Mouse (Mus musculus) embryonic facial prominence, embryonic 12.5 days (tissue): ENCODE measurements around the gene Fscn3. TPM values are rescaled to one million over a fixed set of nuclear protein-coding genes. Genes with fewer than 3 reads are reported as not detected.

Source experiments
- ATAC-seq: fragments of 200-750 bp; cut with Nextera tagmentation; 2 replicates; pipeline ENCODE4 v1.8.0; 2017; ENCODE audit not compliant: insufficient number of reproducible peaks, insufficient read depth, low FRiP score, low TSS enrichment
- H3K27ac ChIP-seq: fragments of 300-500 bp; sonication (generic); 2 replicates; pipeline ENCODE4 v1.5.1; 2016; ENCODE audit warnings: mild to moderate bottlenecking
- H3K27me3 ChIP-seq: fragments of 300-500 bp; sonication (generic); 2 replicates; pipeline ENCODE4 v1.6.1; 2016; ENCODE audit warnings: mild to moderate bottlenecking, moderate library complexity
- H3K36me3 ChIP-seq: fragments of 300-500 bp; sonication (generic); 2 replicates; pipeline ENCODE4 v1.6.1; 2016; ENCODE audit warnings: mild to moderate bottlenecking
- H3K4me1 ChIP-seq: fragments of 300-500 bp; sonication (generic); 2 replicates; pipeline ENCODE4 v1.6.1; 2016
- H3K4me2 ChIP-seq: fragments of 300-500 bp; sonication (generic); replicated peaks from 2 replicates; pipeline ENCODE4 v1.6.1; 2016; ENCODE audit warnings: mild to moderate bottlenecking, moderate library complexity
- H3K4me3 ChIP-seq: fragments of 300-500 bp; sonication (generic); 2 replicates; pipeline ENCODE4 v1.5.1; 2016; ENCODE audit warnings: mild to moderate bottlenecking
- H3K9ac ChIP-seq: fragments of 300-500 bp; sonication (generic); 2 replicates; pipeline ENCODE4 v1.6.1; 2016; ENCODE audit warnings: mild to moderate bottlenecking, moderate library complexity
- H3K9me3 ChIP-seq: fragments of 300-500 bp; sonication (generic); 2 replicates; pipeline ENCODE4 v1.6.1; 2016; ENCODE audit warnings: mild to moderate bottlenecking, moderate library complexity
- WGBS: fragments of 180-500 bp; shearing (Covaris S2); methylation state at CpG from one replicate; pipeline ENCODE4 v1.1.7; 2016; 5-methylcytosine and 5-hydroxymethylcytosine counted together
- polyA plus RNA-seq: library from polyadenylated mRNA; unstranded; fragments of >200 nt; fragmentation: Nextera tagmentation; extraction: Ambion mirVana; gene quantifications from 2 replicates; pipeline ENCODE4 v1.2.1, GENCODE M21; 2016

Gene Fscn3
- polyA plus RNA-seq, 1 experiment from 2014 or later, result not detected

GRCm38 (mm10) chr6:28429870-28430269 lies 2.3 kb downstream of the Fscn3 start:
- ATAC-seq, result no peak
- Histone ChIP-seq H3K27ac (no peak overlapping the region), H3K9ac (no peak overlapping the region), H3K9me3 (no peaks in the 10 kb centered on the region), H3K4me3 (no peak overlapping the region), H3K4me2 (no peak overlapping the region), H3K36me3 (peaks cover 15% of the 10 kb centered on the region), H3K4me1 (peaks cover 2% of the 10 kb centered on the region; the same call in 1 of the 2 replicates), H3K27me3 (no peaks in the 10 kb centered on the region)
- WGBS, result 88% methylated on average over 11 of the region's 11 CpGs

DNA sequence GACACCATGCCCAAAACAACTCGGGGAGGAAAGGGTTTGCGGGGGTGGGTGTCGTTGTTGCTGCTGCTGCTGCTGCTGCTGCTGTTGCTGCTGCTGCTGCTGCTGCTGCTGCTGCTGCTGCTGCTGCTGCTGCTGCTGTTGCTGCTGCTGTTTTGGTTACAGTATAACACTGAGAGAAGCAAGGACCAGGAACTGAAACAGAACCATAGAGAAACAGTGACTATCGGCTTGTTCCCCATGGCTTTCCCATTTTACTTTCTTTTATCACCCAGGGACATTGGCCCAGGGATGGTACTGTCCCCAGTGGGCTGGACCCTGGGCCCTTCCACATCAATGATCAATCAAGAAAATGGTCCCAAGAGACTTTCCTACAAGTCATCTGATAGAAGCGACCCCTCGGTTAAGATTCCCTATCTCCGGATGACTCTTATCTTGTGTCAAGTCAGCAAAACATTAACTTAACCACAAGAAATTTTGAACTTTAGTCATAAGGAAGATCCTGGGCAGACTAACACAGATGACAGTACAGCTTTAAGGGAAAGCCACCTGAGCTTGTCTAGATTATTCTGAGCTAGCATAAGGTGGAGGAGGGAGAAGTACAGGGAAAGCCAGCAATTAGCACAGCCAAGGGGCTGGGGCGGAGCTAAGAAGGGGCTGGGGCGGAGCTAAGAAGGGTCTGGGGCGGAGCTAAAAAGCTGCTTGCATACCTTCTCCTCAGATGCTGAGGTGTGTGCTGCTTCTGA lies 3.4 kb downstream of the Fscn3 start:
- Histone ChIP-seq H3K4me3 (no peak overlapping the region), H3K9ac (no peak overlapping the region), H3K36me3 (peaks cover 10% of the 10 kb centered on the region), H3K27me3 (no peaks in the 10 kb centered on the region), H3K27ac (no peak overlapping the region), H3K9me3 (no peaks in the 10 kb centered on the region), H3K4me1 (no peaks in the 10 kb centered on the region), H3K4me2 (no peak overlapping the region)
- no peak for ATAC-seq
- 78% methylated on average over 10 of the region's 10 CpGs for WGBS

DNA sequence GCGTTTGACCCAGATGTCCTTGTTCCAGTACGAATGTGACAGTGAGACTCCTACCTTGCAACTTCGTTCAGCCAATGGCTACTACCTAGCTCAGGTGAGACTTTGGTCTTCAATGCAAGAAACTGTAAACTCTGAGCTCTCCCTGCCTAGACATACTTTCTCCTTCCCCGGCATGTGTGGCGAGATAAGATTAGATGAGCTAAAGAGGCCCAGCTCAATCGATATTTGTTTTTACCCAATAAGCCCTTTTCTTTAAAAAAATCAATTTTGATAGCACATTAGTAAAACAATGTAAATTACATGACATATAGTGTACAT lies 3.9 kb downstream of the Fscn3 start:
- H3K4me1 ChIP-seq, result no peaks in the 10 kb centered on the region
- no peak for ATAC-seq
- no peak overlapping the region for H3K4me3 ChIP-seq
- H3K9ac ChIP-seq, result no peak overlapping the region
- H3K27ac ChIP-seq, result no peak overlapping the region
- 72% methylated on average over 6 of the region's 6 CpGs for WGBS
- peaks cover 6% of the 10 kb centered on the region; the same call in 1 of the 2 replicates for H3K36me3 ChIP-seq
- no peaks in the 10 kb centered on the region for H3K9me3 ChIP-seq
- H3K4me2 ChIP-seq, result no peak overlapping the region
- H3K27me3 ChIP-seq, result no peaks in the 10 kb centered on the region

DNA sequence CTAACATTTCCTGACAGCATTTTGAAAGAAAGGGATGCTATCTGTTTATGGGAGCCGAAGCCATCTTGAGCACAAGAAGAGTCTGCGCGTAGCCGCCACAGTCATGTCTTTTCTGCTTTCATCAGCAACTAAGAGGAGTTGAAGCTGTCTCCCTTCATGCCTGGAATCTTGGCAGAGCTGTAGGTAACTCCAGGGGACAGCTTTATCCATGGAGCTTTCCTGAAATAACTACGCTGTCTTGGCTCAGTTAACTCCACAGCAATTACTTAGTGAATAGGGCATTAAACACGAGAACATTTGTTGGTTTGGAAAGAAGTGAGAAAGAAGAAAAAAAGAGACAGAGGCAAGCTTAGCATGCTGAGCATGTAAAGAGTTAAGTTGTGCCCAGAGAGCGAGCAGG lies 20.3 kb downstream of the Fscn3 start:
- no peak overlapping the region for H3K4me3 ChIP-seq
- no peak overlapping the region for H3K4me2 ChIP-seq
- peaks cover 6% of the 10 kb centered on the region; the same call in 1 of the 2 replicates for H3K4me1 ChIP-seq
- H3K9ac ChIP-seq, result no peak overlapping the region
- H3K27ac ChIP-seq, result no peak overlapping the region
- H3K9me3 ChIP-seq, result no peaks in the 10 kb centered on the region
- no peak for ATAC-seq
- 81% methylated on average over 7 of the region's 7 CpGs for WGBS
- no peaks in the 10 kb centered on the region for H3K36me3 ChIP-seq
- H3K27me3 ChIP-seq, result peaks cover 32% of the 10 kb centered on the region

DNA sequence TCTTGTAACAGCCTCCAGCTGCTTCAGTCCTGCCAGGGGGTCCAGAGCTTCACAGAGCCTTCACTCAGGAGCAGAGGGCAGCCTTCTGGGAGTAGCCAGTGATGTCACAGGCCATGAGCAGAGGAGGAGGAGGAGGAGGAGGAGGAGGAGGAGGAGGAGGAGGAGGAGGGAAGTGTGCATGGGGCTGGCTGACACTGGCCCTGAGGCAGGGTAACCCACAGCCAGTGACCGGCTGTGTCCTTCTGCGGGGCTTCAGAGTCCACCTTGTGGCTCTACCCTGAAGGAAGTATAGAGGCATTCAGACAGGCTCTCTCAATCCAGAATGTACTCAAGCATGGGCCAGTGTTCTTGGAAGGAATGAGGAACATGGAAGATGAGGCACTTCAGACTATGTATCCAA lies 21.7 kb downstream of the Fscn3 start, which contains the start of gene Pax4:
Gene Pax4, minus strand, starts transcription at position 101 of the 400 bp plus-strand sequence.
- no peaks in the 10 kb centered on the region for H3K36me3 ChIP-seq
- H3K27ac ChIP-seq, result no peak within 1 kb of the TSS
- peaks cover 6% of the 10 kb centered on the region; the same call in 1 of the 2 replicates for H3K4me1 ChIP-seq
- no peak within 1 kb of the TSS for H3K9ac ChIP-seq
- no peak within 1 kb of the TSS for H3K4me3 ChIP-seq
- H3K9me3 ChIP-seq, result no peaks in the 10 kb centered on the region
- WGBS, result 70% methylated on average over 2 of the region's 2 CpGs
- ATAC-seq, result no peak
- no peak within 1 kb of the TSS for H3K4me2 ChIP-seq
- H3K27me3 ChIP-seq, result peaks cover 36% of the 10 kb centered on the region

DNA sequence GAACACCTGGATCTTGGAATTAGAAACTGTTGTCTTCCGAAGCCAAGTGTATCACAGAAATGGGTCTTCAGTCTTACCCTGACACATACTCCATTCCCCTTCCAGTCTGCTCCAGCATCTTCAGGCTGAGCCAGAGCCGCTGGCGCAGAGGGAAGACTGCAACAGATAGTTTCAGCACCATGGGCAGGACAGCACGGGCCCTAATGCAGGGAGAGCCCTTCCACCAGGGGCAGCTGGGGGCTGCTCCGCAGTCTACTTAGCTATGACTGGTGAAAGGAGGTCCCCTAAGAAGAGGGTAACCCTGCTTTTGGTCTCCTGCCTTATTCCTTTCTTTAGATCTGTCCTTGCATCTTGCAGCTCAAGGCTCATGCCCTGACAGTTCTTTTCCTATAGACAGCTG lies 22.9 kb downstream of the Fscn3 start:
- WGBS, result 16% methylated on average over 5 of the region's 5 CpGs
- Histone ChIP-seq H3K27ac (no peak overlapping the region), H3K9me3 (no peaks in the 10 kb centered on the region), H3K36me3 (no peaks in the 10 kb centered on the region), H3K4me2 (no peak overlapping the region), H3K4me1 (peaks cover 6% of the 10 kb centered on the region; the same call in 1 of the 2 replicates), H3K9ac (no peak overlapping the region), H3K27me3 (peaks cover 36% of the 10 kb centered on the region), H3K4me3 (no peak overlapping the region)
- ATAC-seq, result no peak

DNA sequence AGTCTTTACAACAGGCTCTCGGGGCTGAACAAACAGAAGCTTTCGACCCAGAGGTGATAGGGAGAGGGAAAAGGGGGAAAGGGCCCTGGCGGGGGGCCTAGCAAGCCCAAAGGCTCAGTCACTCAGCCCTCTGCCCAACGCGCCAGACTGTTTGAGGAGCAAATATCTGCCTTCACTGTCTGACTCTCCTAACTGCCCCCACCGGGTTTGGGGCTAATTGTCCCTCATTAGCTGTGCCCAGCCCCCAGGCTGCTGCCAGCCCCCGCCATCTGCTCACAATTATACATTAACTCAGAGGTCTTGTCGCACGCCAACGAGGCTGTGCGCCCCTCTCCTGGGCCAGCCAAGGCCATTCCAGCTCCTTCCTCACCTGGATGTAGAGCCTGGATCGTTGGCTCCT lies 23.4 kb downstream of the Fscn3 start:
- Histone ChIP-seq H3K4me3 (no peak overlapping the region), H3K9ac (no peak overlapping the region), H3K4me2 (no peak overlapping the region), H3K36me3 (no peaks in the 10 kb centered on the region), H3K9me3 (no peaks in the 10 kb centered on the region), H3K4me1 (peaks cover 6% of the 10 kb centered on the region; the same call in 1 of the 2 replicates), H3K27ac (no peak overlapping the region), H3K27me3 (peaks cover 36% of the 10 kb centered on the region)
- no peak for ATAC-seq
- WGBS, result 1% methylated on average over 12 of the region's 12 CpGs

DNA sequence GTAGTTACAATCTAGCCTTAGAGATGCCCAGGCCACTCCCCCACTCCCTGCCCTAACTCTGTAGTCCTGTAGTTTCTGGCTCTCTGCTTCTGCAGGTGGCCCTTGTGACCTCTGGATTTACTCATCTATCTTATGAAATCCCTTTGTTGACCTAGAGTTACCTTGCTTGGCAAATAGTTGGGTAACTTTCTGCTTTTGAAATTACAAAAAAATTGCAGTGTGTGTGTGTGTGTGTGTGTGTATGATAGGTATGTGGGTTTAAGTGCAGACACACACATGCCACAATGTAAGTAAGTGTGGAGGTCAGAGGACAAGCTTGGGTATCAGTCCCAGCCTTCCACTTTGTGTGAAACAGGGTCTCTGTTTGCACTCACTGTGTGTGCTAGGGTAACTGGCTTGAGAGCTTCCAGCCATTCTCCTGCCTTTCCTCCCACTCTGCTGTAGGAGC lies 31.7 kb downstream of the Fscn3 start:
- H3K36me3 ChIP-seq, result no peaks in the 10 kb centered on the region
- ATAC-seq, result no peak
- no peaks in the 10 kb centered on the region for H3K27me3 ChIP-seq
- H3K27ac ChIP-seq, result no peak overlapping the region
- H3K9ac ChIP-seq, result no peak overlapping the region
- no peaks in the 10 kb centered on the region for H3K9me3 ChIP-seq
- no peaks in the 10 kb centered on the region for H3K4me1 ChIP-seq
- no peak overlapping the region for H3K4me2 ChIP-seq
- H3K4me3 ChIP-seq, result no peak overlapping the region

- no peaks in the 10 kb centered on the region for H3K4me1 ChIP-seq
- 13% methylated on average over 5 of the region's 5 CpGs for WGBS
Observed at GRCm38 (mm10) chr6:28460534-28460933, 32.9 kb downstream of the Fscn3 start.

DNA sequence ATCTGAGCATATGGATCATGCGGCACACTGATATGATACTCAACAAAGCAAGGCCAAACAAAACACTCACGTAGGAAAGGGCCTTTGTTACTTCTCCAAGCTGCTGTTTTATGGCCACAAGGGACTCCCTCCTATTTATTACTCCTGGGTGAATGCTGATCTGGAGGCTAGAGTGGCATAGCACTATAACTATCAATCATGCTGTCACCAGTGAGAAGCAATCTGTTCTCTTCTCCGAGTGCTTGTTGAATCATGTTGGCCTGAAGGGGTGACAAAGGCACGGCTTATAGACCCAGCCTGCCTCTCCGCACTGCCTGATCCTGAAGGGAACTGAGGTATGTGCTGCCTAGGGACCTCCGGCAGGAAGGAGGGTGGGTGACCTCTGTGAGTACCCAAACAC lies 37.0 kb downstream of the Fscn3 start:
- ATAC-seq, result no peak
- WGBS, result 46% methylated on average over 6 of the region's 6 CpGs
- H3K27ac ChIP-seq, result no peak overlapping the region

More at GRCm38 (mm10) chr6:28460534-28460933, 32.9 kb downstream of the Fscn3 start:
- H3K4me2 ChIP-seq, result no peak overlapping the region
- no peak overlapping the region for H3K27ac ChIP-seq
- no peaks in the 10 kb centered on the region for H3K9me3 ChIP-seq
- H3K27me3 ChIP-seq, result no peaks in the 10 kb centered on the region
- H3K9ac ChIP-seq, result no peak overlapping the region
- ATAC-seq, result no peak
- H3K4me3 ChIP-seq, result no peak overlapping the region
- no peaks in the 10 kb centered on the region for H3K36me3 ChIP-seq

DNA sequence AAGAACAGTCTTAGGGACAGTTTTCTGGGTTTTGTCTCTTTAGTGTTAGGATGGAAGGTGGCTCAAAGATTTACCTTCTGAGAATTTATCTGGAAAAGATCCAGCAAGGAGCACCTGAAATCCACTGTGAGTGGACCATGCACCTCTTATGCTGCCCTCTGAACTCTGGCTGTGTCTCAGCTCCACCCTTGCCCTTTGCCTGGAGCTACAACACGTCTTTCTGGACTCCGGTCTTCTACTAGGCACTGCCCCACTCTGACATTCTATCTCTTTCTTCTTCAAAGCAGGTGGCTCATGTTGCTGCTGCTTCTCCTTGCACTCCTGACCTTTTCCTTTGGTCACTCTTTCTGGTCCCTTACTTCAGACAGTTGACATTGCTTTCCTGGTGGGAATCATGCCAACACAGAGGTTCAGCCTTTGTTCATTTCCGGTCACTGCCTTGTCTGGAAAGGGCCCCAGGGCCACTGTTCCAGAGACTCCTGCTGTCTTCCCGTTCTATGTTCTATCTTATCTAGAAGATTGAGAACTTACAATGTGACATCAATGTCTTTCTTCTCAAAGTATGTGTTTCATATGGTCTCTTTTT lies 42.5 kb downstream of the Fscn3 start:
- WGBS, result 43% methylated on average over 4 of the region's 4 CpGs
- H3K27ac ChIP-seq, result no peak overlapping the region
- H3K4me1 ChIP-seq, result no peaks in the 10 kb centered on the region
- H3K9ac ChIP-seq, result no peak overlapping the region
- H3K4me3 ChIP-seq, result no peak overlapping the region
- H3K9me3 ChIP-seq, result no peaks in the 10 kb centered on the region
- H3K4me2 ChIP-seq, result no peak overlapping the region
- no peaks in the 10 kb centered on the region for H3K36me3 ChIP-seq
- H3K27me3 ChIP-seq, result no peaks in the 10 kb centered on the region
- no peak for ATAC-seq

More for the DNA sequence above, 37.0 kb downstream of the Fscn3 start:
- no peaks in the 10 kb centered on the region for H3K27me3 ChIP-seq
- no peaks in the 10 kb centered on the region for H3K4me1 ChIP-seq
- no peaks in the 10 kb centered on the region for H3K36me3 ChIP-seq
- no peak overlapping the region for H3K9ac ChIP-seq
- no peak overlapping the region for H3K4me2 ChIP-seq
- H3K9me3 ChIP-seq, result no peaks in the 10 kb centered on the region
- H3K4me3 ChIP-seq, result no peak overlapping the region

DNA sequence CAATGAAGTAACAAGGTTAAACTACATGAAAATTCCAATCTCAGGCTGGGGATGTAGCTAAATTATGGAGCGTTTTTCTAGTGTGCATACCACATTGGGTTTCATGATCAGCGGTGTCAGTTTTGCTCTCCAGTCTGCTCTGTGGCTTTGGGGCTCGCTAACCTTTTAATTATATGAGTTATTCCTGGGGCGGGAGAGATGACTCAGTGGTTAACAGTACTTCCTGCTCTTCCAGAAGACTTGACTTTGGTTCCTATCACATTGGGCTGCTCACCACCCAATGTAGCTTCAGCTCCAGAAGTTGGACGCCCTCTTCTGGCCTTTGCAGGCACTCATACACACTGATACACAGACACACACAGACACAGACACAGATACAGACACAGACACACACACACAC lies 43.0 kb downstream of the Fscn3 start:
- H3K4me3 ChIP-seq, result no peak overlapping the region
- H3K9ac ChIP-seq, result no peak overlapping the region
- H3K27ac ChIP-seq, result no peak overlapping the region
- H3K27me3 ChIP-seq, result no peaks in the 10 kb centered on the region
- ATAC-seq, result no peak
- no peak overlapping the region for H3K4me2 ChIP-seq
- no peaks in the 10 kb centered on the region for H3K9me3 ChIP-seq
- H3K4me1 ChIP-seq, result no peaks in the 10 kb centered on the region
- no peaks in the 10 kb centered on the region for H3K36me3 ChIP-seq
- WGBS, result 78% methylated on average over 5 of the region's 5 CpGs
